9 mouse cellular contexts compared by ENCODE assay signal in genomic region chrX:76201366-76201765, GRCm38 (mm10).
A peak's percentile ranks its signal among the peaks of the same experiment; 100 is the strongest.
DNase-seq lines count a peak whose midpoint lies in the region; ATAC-seq and TF ChIP-seq lines count a peak whose summit lies in the region.
"Had no signal": no experiment of that assay in that cellular context is flagged by ENCODE, and none has a peak within 500 bp of the region (broad histone marks: within the 10 kb centered on the region; RNA-seq: fewer than 3 reads in every experiment).

No protein-coding gene starts in this region.

- no peak for ATAC-seq in midbrain, postnatal 0 days (ENCODE audit: low FRiP score)
- ATAC-seq in midbrain, embryonic 16.5 days: no peak
- ATAC-seq in lung, postnatal 0 days: no peak
- no peak for ATAC-seq in activated CD4-positive, CD25-positive, alpha-beta regulatory T cell, adult 4 months

- H3K27me3 ChIP-seq in midbrain, postnatal 0 days (ENCODE audit: insufficient read depth, low read length): no peaks in the 10 kb centered on the region
- H3K27me3 ChIP-seq in midbrain, embryonic 16.5 days (ENCODE audit: control insufficient read depth, insufficient read depth, low read depth, low read length): no peaks in the 10 kb centered on the region
- no peaks in the 10 kb centered on the region for H3K27me3 ChIP-seq in lung, postnatal 0 days (replicated peaks; ENCODE audit: insufficient read depth, low read length)

- H3K9me3 ChIP-seq in midbrain, postnatal 0 days (ENCODE audit: low read length): no peaks in the 10 kb centered on the region
- H3K9me3 ChIP-seq in midbrain, embryonic 16.5 days (replicated peaks; ENCODE audit: control insufficient read depth, low read length, poor library complexity, severe bottlenecking): no peaks in the 10 kb centered on the region
- no peaks in the 10 kb centered on the region for H3K9me3 ChIP-seq in lung, postnatal 0 days (ENCODE audit: low read length)

- H3K9ac ChIP-seq in midbrain, postnatal 0 days (replicated peaks; ENCODE audit: low read length, poor library complexity, severe bottlenecking): no peak overlapping the region
- H3K9ac ChIP-seq in midbrain, embryonic 16.5 days (ENCODE audit: low read depth, low read length): no peak overlapping the region
- no peak overlapping the region for H3K9ac ChIP-seq in lung, postnatal 0 days (replicated peaks; ENCODE audit: low read depth)

- no peak overlapping the region for H3K4me2 ChIP-seq in midbrain, postnatal 0 days (ENCODE audit: low read depth, low read length, poor library complexity, severe bottlenecking)
- no peak overlapping the region for H3K4me2 ChIP-seq in midbrain, embryonic 16.5 days (ENCODE audit: low read length)
- H3K4me2 ChIP-seq in lung, postnatal 0 days (replicated peaks; ENCODE audit: low read depth, low read length): no peak overlapping the region

- H3K4me1 ChIP-seq in midbrain, postnatal 0 days (ENCODE audit: insufficient read depth, low read length): no peaks in the 10 kb centered on the region
- H3K4me1 ChIP-seq in midbrain, embryonic 16.5 days (ENCODE audit: control insufficient read depth, insufficient read depth, low read length): no peaks in the 10 kb centered on the region
- H3K4me1 ChIP-seq in lung, postnatal 0 days (ENCODE audit: insufficient read depth, low read depth, low read length): no peaks in the 10 kb centered on the region

- peak; percentile 73 for TF ChIP-seq CTCF in midbrain, postnatal 0 days (IDR thresholded peaks at IDR 0.05)
- TF ChIP-seq CTCF in layer of hippocampus, adult 2 months (conservative IDR thresholded peaks at IDR 0.05): peak; percentile 83
- TF ChIP-seq CTCF in lung, postnatal 0 days (IDR thresholded peaks at IDR 0.05): peak; percentile 67

- TF ChIP-seq EP300 in lung, postnatal 0 days (IDR thresholded peaks at IDR 0.05): no peak

- no peak overlapping the region for H3K27ac ChIP-seq in midbrain, postnatal 0 days (ENCODE audit: low read depth, low read length)
- no peak overlapping the region for H3K27ac ChIP-seq in midbrain, embryonic 16.5 days (ENCODE audit: low read length)
- H3K27ac ChIP-seq in layer of hippocampus, adult 2 months: no peak overlapping the region
- H3K27ac ChIP-seq in lung, postnatal 0 days (ENCODE audit: low read length): no peak overlapping the region

- H3K4me3 ChIP-seq in midbrain, postnatal 0 days (ENCODE audit: low read depth, low read length): no peak overlapping the region
- no peak overlapping the region for H3K4me3 ChIP-seq in midbrain, embryonic 16.5 days (ENCODE audit: low read depth, low read length)
- no peak overlapping the region for H3K4me3 ChIP-seq in layer of hippocampus, adult 2 months
- H3K4me3 ChIP-seq in lung, postnatal 0 days (ENCODE audit: low read depth, low read length): no peak overlapping the region
- H3K4me3 ChIP-seq: erythroblast, embryonic 14.5 days had no signal

- no peaks in the 10 kb centered on the region for H3K36me3 ChIP-seq in midbrain, postnatal 0 days (ENCODE audit: insufficient read depth, low read length)
- no peaks in the 10 kb centered on the region for H3K36me3 ChIP-seq in midbrain, embryonic 16.5 days (ENCODE audit: control insufficient read depth, insufficient read depth, low read length)
- H3K36me3 ChIP-seq in lung, postnatal 0 days (ENCODE audit: insufficient read depth, low read length): no peaks in the 10 kb centered on the region

- DNase-seq in adrenal gland, adult (ENCODE audit: inconsistent age in 2 of 2, low spot score in 1 of 2): peak; percentile 9 to 63
- no peak for DNase-seq in adrenal gland, postnatal 4 days (ENCODE audit: low spot score in 2 of 2)
- DNase-seq in midbrain, postnatal 0 days (ENCODE audit: low spot score): peak; percentile 57
- peak; percentile 31 for DNase-seq in embryo, embryonic 10 days (ENCODE audit: low spot score)
- peak; percentile 26 to 45 for DNase-seq in layer of hippocampus, adult 2 months (ENCODE audit: low spot score in 2 of 2)
- DNase-seq in lung, postnatal 0 days (ENCODE audit: low spot score): peak; percentile 41

- WGBS in midbrain, postnatal 0 days: 26% methylated on average over 4 of the region's 4 CpGs
- 26% methylated on average over 4 of the region's 4 CpGs for WGBS in midbrain, embryonic 16.5 days
- WGBS in lung, postnatal 0 days: 19% methylated on average over 4 of the region's 4 CpGs

Comparison
In these comparisons a context has a peak if more than half of its experiments do, and no peak if none do; other contexts are left out.
1. DNase-seq: peak in adrenal gland, adult (2 of 2), midbrain, postnatal 0 days (single experiment), embryo, embryonic 10 days (single experiment), layer of hippocampus, adult 2 months (2 of 2) and lung, postnatal 0 days (single experiment); none in adrenal gland, postnatal 4 days (0 of 2).
2. Peak in every context shown above with its lines, with median percentiles within 50 percentile points of each other: CTCF ChIP-seq.